Mouse (Mus musculus): Measurements from ENCODE around the gene Gcnt4.

DNA sequence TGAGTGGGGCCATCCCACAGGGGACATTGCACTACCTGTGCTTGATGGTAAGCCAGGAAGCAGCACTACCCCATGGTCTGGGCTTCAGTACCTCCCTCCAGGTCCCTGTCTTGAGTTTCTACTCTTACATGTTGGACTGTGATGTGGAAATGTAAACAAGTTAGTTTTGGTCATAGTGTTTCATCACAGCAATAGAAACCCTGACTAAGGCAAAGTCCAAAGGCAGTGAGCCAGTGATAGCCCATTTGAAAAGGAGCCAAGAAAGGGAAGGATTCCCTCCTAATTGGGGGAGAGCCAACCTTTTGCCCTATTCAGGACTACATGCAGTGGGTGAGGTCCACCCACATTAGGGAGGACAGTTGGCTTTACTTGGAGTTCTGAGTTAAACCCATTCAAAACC lies 56.1 kb downstream of the Gcnt4 start:
- TF ChIP-seq GATA1 (IDR thresholded peaks at IDR 0.05; ENCODE audit: low read length) (no peak), TAL1 (IDR thresholded peaks at IDR 0.05; ENCODE audit: low read length) (no peak)
